Mouse (Mus musculus): ENCODE data around the gene Arv1. TPM values are rescaled to one million over a fixed set of nuclear protein-coding genes. Genes with fewer than 3 reads are reported as not detected.
A peak's percentile ranks its signal among the peaks of the same experiment; 100 is the strongest.

Arv1 gene
- polyA plus RNA-seq, 1 experiment from 2014 or later = 27.9 TPM

GRCm38 (mm10) chr8:124705823-124706222 lies 16.1 kb upstream of the Arv1 start:
- 88% methylated on average over 8 of the region's 8 CpGs for WGBS
- no peak overlapping the region for H3K4me2 ChIP-seq (replicated peaks; ENCODE audit: low read depth, low read length)
- no peaks in the 10 kb centered on the region for H3K27me3 ChIP-seq (ENCODE audit: control insufficient read depth, insufficient read depth, low read length)
- H3K9me3 ChIP-seq (ENCODE audit: control insufficient read depth, low read depth, low read length) = no peaks in the 10 kb centered on the region
- no peak overlapping the region for H3K27ac ChIP-seq (ENCODE audit: low read length)
- no peaks in the 10 kb centered on the region for H3K4me1 ChIP-seq (ENCODE audit: control insufficient read depth, insufficient read depth, low read length)
- H3K36me3 ChIP-seq (ENCODE audit: control insufficient read depth, insufficient read depth, low read length) = peaks cover 19% of the 10 kb centered on the region; the same call in 1 of the 2 replicates
- no peak for ATAC-seq (ENCODE audit: insufficient number of reproducible peaks, insufficient read depth, low FRiP score, low read depth)
- no peak overlapping the region for H3K9ac ChIP-seq (replicated peaks; ENCODE audit: low read depth, low read length)
- no peak overlapping the region for H3K4me3 ChIP-seq (ENCODE audit: low read depth, low read length)

- peaks cover 15% of the 10 kb centered on the region; the same call in 1 of the 2 replicates for H3K36me3 ChIP-seq (ENCODE audit: control insufficient read depth, insufficient read depth, low read length)
- H3K27ac ChIP-seq (ENCODE audit: low read length) = no peak overlapping the region
- H3K4me2 ChIP-seq (replicated peaks; ENCODE audit: low read depth, low read length) = no peak overlapping the region
- no peaks in the 10 kb centered on the region for H3K9me3 ChIP-seq (ENCODE audit: control insufficient read depth, low read depth, low read length)
- no peaks in the 10 kb centered on the region for H3K4me1 ChIP-seq (ENCODE audit: control insufficient read depth, insufficient read depth, low read length)
- no peaks in the 10 kb centered on the region for H3K27me3 ChIP-seq (ENCODE audit: control insufficient read depth, insufficient read depth, low read length)
- H3K4me3 ChIP-seq (ENCODE audit: low read depth, low read length) = no peak overlapping the region
- WGBS = 91% methylated on average over 6 of the region's 6 CpGs
- H3K9ac ChIP-seq (replicated peaks; ENCODE audit: low read depth, low read length) = no peak overlapping the region
- ATAC-seq (ENCODE audit: insufficient number of reproducible peaks, insufficient read depth, low FRiP score, low read depth) = no peak
Observed at GRCm38 (mm10) chr8:124713207-124713606, 8.7 kb upstream of the Arv1 start.

GRCm38 (mm10) chr8:124715736-124716135 lies 6.2 kb upstream of the Arv1 start:
- Histone ChIP-seq H3K9ac (replicated peaks; ENCODE audit: low read depth, low read length) (no peak overlapping the region), H3K9me3 (ENCODE audit: control insufficient read depth, low read depth, low read length) (no peaks in the 10 kb centered on the region), H3K27me3 (ENCODE audit: control insufficient read depth, insufficient read depth, low read length) (no peaks in the 10 kb centered on the region), H3K4me3 (ENCODE audit: low read depth, low read length) (no peak overlapping the region), H3K4me1 (ENCODE audit: control insufficient read depth, insufficient read depth, low read length) (peaks cover under 1% of the 10 kb centered on the region), H3K36me3 (ENCODE audit: control insufficient read depth, insufficient read depth, low read length) (peaks cover 8% of the 10 kb centered on the region; the same call in 1 of the 2 replicates), H3K27ac (ENCODE audit: low read length) (no peak overlapping the region), H3K4me2 (replicated peaks; ENCODE audit: low read depth, low read length) (no peak overlapping the region)
- 81% methylated on average over 8 of the region's 8 CpGs for WGBS
- ATAC-seq (ENCODE audit: insufficient number of reproducible peaks, insufficient read depth, low FRiP score, low read depth) = no peak

- Histone ChIP-seq H3K4me2 (replicated peaks; ENCODE audit: low read depth, low read length) (no peak overlapping the region), H3K27ac (ENCODE audit: low read length) (no peak overlapping the region), H3K27me3 (ENCODE audit: control insufficient read depth, insufficient read depth, low read length) (no peaks in the 10 kb centered on the region), H3K9me3 (ENCODE audit: control insufficient read depth, low read depth, low read length) (no peaks in the 10 kb centered on the region), H3K9ac (replicated peaks; ENCODE audit: low read depth, low read length) (no peak overlapping the region), H3K4me1 (ENCODE audit: control insufficient read depth, insufficient read depth, low read length) (peaks cover 13% of the 10 kb centered on the region), H3K4me3 (ENCODE audit: low read depth, low read length) (no peak overlapping the region), H3K36me3 (ENCODE audit: control insufficient read depth, insufficient read depth, low read length) (no peaks in the 10 kb centered on the region)
- no peak for ATAC-seq (ENCODE audit: insufficient number of reproducible peaks, insufficient read depth, low FRiP score, low read depth)
- WGBS = 81% methylated on average over 7 of the region's 7 CpGs
Observed at GRCm38 (mm10) chr8:124720133-124720532, 1.8 kb upstream of the Arv1 start.

GRCm38 (mm10) chr8:124720938-124721861 lies 739 bp upstream of the Arv1 start:
- H3K27ac ChIP-seq (ENCODE audit: low read length) = no peak overlapping the region
- peak; percentile 60; the same call in 1 of the 2 replicates for ATAC-seq (ENCODE audit: insufficient number of reproducible peaks, insufficient read depth, low FRiP score, low read depth)
- peak overlapping the region; percentile 61 for H3K9ac ChIP-seq (replicated peaks; ENCODE audit: low read depth, low read length)
- peak overlapping the region; percentile 93 for H3K4me3 ChIP-seq (ENCODE audit: low read depth, low read length)
- H3K4me2 ChIP-seq (replicated peaks; ENCODE audit: low read depth, low read length) = peak overlapping the region; percentile 93
- 0 out of 2 replicates have a peak, but pooled peaks cover 2% of the 10 kb centered on the region for H3K36me3 ChIP-seq (ENCODE audit: control insufficient read depth, insufficient read depth, low read length)
- peaks cover 13% of the 10 kb centered on the region for H3K4me1 ChIP-seq (ENCODE audit: control insufficient read depth, insufficient read depth, low read length)
- 2% methylated on average over 31 of the region's 31 CpGs for WGBS
- no peaks in the 10 kb centered on the region for H3K9me3 ChIP-seq (ENCODE audit: control insufficient read depth, low read depth, low read length)
- no peaks in the 10 kb centered on the region for H3K27me3 ChIP-seq (ENCODE audit: control insufficient read depth, insufficient read depth, low read length)

GRCm38 (mm10) chr8:124724301-124724700 lies 2.4 kb downstream of the Arv1 start:
- H3K27me3 ChIP-seq (ENCODE audit: control insufficient read depth, insufficient read depth, low read length) = no peaks in the 10 kb centered on the region
- H3K36me3 ChIP-seq (ENCODE audit: control insufficient read depth, insufficient read depth, low read length) = peaks cover 3% of the 10 kb centered on the region; the same call in 1 of the 2 replicates
- H3K4me3 ChIP-seq (ENCODE audit: low read depth, low read length) = no peak overlapping the region
- no peak overlapping the region for H3K27ac ChIP-seq (ENCODE audit: low read length)
- no peak for ATAC-seq (ENCODE audit: insufficient number of reproducible peaks, insufficient read depth, low FRiP score, low read depth)
- H3K4me1 ChIP-seq (ENCODE audit: control insufficient read depth, insufficient read depth, low read length) = peaks cover 13% of the 10 kb centered on the region
- 95% methylated on average over 7 of the region's 7 CpGs for WGBS
- no peaks in the 10 kb centered on the region for H3K9me3 ChIP-seq (ENCODE audit: control insufficient read depth, low read depth, low read length)
- no peak overlapping the region for H3K9ac ChIP-seq (replicated peaks; ENCODE audit: low read depth, low read length)
- no peak overlapping the region for H3K4me2 ChIP-seq (replicated peaks; ENCODE audit: low read depth, low read length)

- H3K27ac ChIP-seq (ENCODE audit: low read length) = no peak overlapping the region
- peaks cover 49% of the 10 kb centered on the region for H3K36me3 ChIP-seq (ENCODE audit: control insufficient read depth, insufficient read depth, low read length)
- no peaks in the 10 kb centered on the region for H3K4me1 ChIP-seq (ENCODE audit: control insufficient read depth, insufficient read depth, low read length)
- H3K9ac ChIP-seq (replicated peaks; ENCODE audit: low read depth, low read length) = no peak overlapping the region
- 87% methylated on average over 8 of the region's 8 CpGs for WGBS
- H3K4me3 ChIP-seq (ENCODE audit: low read depth, low read length) = no peak overlapping the region
- ATAC-seq (ENCODE audit: insufficient number of reproducible peaks, insufficient read depth, low FRiP score, low read depth) = no peak
- H3K4me2 ChIP-seq (replicated peaks; ENCODE audit: low read depth, low read length) = no peak overlapping the region
- no peaks in the 10 kb centered on the region for H3K9me3 ChIP-seq (ENCODE audit: control insufficient read depth, low read depth, low read length)
- H3K27me3 ChIP-seq (ENCODE audit: control insufficient read depth, insufficient read depth, low read length) = no peaks in the 10 kb centered on the region
Observed at GRCm38 (mm10) chr8:124732828-124733227, 10.9 kb downstream of the Arv1 start.

- Histone ChIP-seq H3K27me3 (ENCODE audit: control insufficient read depth, insufficient read depth, low read length) (no peaks in the 10 kb centered on the region), H3K27ac (ENCODE audit: low read length) (no peak overlapping the region), H3K36me3 (ENCODE audit: control insufficient read depth, insufficient read depth, low read length) (peaks cover 41% of the 10 kb centered on the region), H3K9me3 (ENCODE audit: control insufficient read depth, low read depth, low read length) (no peaks in the 10 kb centered on the region), H3K9ac (replicated peaks; ENCODE audit: low read depth, low read length) (no peak overlapping the region), H3K4me3 (ENCODE audit: low read depth, low read length) (no peak overlapping the region), H3K4me1 (ENCODE audit: control insufficient read depth, insufficient read depth, low read length) (no peaks in the 10 kb centered on the region), H3K4me2 (replicated peaks; ENCODE audit: low read depth, low read length) (no peak overlapping the region)
- 60% methylated on average over 3 of the region's 3 CpGs for WGBS
- no peak for ATAC-seq (ENCODE audit: insufficient number of reproducible peaks, insufficient read depth, low FRiP score, low read depth)
Observed at GRCm38 (mm10) chr8:124735371-124735911, 13.5 kb downstream of the Arv1 start.

Data from stomach, embryonic 14.5 days (tissue).